Mouse (Mus musculus) bone marrow, adult 2 months (tissue): ENCODE measurements at regions not wholly inside any gene's neighbourhood (a gene's known extent, or its start where the extent isn't known, plus 50 kb on each side); places are given as distances from the start of the nearest gene placed in this dataset.

ENCODE experiments used
- H3K27ac ChIP-seq: fragments of 200-500 bp; 2 replicates; pipeline ENCODE4 v1.5.1; 2012; ENCODE audit warnings: low read depth, mild to moderate bottlenecking, control low read depth, inconsistent platforms, low read length; ENCODE audit not compliant: control insufficient read depth, poor library complexity, insufficient read depth
- H3K4me1 ChIP-seq: fragments of 200-500 bp; 2 replicates; pipeline ENCODE4 v1.6.1; 2011; ENCODE audit warnings: low read length; ENCODE audit not compliant: control insufficient read depth, insufficient read depth
- H3K4me3 ChIP-seq: fragments of 200-500 bp; replicated peaks from 2 replicates; pipeline ENCODE3; 2011; ENCODE audit warnings: mild to moderate bottlenecking, low read depth, low read length, control low read depth; ENCODE audit not compliant: control insufficient read depth
- CTCF ChIP-seq: fragments of 200-500 bp; IDR thresholded peaks from 2 replicates; pipeline ENCODE4 v1.5.1; 2011; ENCODE audit warnings: low read length, control low read depth; ENCODE audit not compliant: control insufficient read depth, insufficient read depth
- POLR2A ChIP-seq: fragments of 200-500 bp; IDR thresholded peaks from 2 replicates; pipeline ENCODE4 v1.6.1; 2011; ENCODE audit warnings: low read depth, mild to moderate bottlenecking, control low read depth, low read length, borderline replicate concordance; ENCODE audit not compliant: control insufficient read depth
- whole genome bisulfite sequencing: fragments of 180-500 bp; shearing (Covaris S2); methylation state at CpG from one replicate; pipeline ENCODE4 v1.1.7; 2018; 5-methylcytosine and 5-hydroxymethylcytosine counted together

DNA sequence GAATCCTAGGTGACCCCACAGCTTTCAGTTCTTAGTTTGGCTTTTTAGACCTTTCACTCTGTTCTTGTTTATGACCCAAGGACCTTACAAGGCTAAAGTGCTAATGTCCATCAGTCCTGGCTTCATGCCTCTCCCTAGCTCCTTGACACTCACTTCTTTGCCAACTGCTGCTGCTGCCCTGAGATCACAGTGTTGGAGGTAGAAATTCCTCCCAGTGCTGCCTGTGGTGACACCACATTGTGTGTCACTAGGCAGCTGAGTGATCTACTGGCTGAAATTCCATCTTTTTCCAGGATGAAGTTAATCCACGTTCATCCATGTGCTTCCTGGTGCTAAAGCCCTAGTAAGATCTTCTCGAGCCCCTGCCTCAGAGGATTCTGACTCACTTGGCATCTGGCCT is 904.3 kb upstream of the Lrrc6 start:
- TF ChIP-seq POLR2A: no peak
- TF ChIP-seq CTCF: no peak
- WGBS: 78% methylated on average over 2 of the region's 2 CpGs
- Histone ChIP-seq H3K4me3 (no peak overlapping the region), H3K4me1 (no peaks in the 10 kb centered on the region; the same call in 1 of the 2 replicates), H3K27ac (no peak overlapping the region)

GRCm38 (mm10) chr15:67402310-67402709 is 901.6 kb upstream of the Lrrc6 start:
- no peak overlapping the region for H3K27ac ChIP-seq
- no peak overlapping the region for H3K4me3 ChIP-seq
- TF ChIP-seq POLR2A (no peak), CTCF (no peak)
- no peaks in the 10 kb centered on the region; the same call in 1 of the 2 replicates for H3K4me1 ChIP-seq

DNA sequence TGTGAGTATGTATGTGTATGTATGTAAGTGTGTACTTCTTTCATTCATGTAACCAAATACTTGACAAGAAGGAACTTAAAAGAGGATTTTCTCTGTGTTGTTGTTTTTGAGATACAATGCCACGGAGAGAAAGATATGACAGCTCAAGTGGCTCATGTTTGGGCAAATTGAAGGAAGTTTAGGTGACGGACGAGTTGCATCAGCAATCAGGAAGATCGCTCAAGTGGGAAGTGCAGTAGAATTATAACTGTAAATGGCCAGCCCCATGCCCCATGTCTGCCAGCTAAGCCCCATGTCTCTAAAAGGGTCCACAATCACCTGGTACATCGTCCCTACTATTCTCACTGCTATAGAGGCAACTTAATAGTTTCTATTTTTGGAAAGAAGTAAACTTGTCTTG is 896.6 kb upstream of the Lrrc6 start:
- TF ChIP-seq CTCF (no peak), POLR2A (no peak)
- H3K4me1 ChIP-seq: no peaks in the 10 kb centered on the region; the same call in 1 of the 2 replicates
- H3K4me3 ChIP-seq: no peak overlapping the region
- 50% methylated on average over 5 of the region's 5 CpGs for WGBS
- H3K27ac ChIP-seq: no peak overlapping the region

- Histone ChIP-seq H3K4me3 (no peak overlapping the region), H3K4me1 (no peaks in the 10 kb centered on the region; the same call in 1 of the 2 replicates), H3K27ac (no peak overlapping the region)
- WGBS: 78% methylated on average over 1 of the region's 1 CpGs
- no peak for TF ChIP-seq CTCF
- no peak for TF ChIP-seq POLR2A
These were observed 894.4 kb upstream of the Lrrc6 start for GRCm38 (mm10) chr15:67395114-67395513.

- H3K27ac ChIP-seq: no peak overlapping the region
- 86% methylated on average over 5 of the region's 5 CpGs for WGBS
- no peaks in the 10 kb centered on the region for H3K4me1 ChIP-seq
- H3K4me3 ChIP-seq: no peak overlapping the region
- TF ChIP-seq CTCF (no peak), POLR2A (no peak)
These were observed 891.2 kb upstream of the Lrrc6 start for GRCm38 (mm10) chr15:67391918-67392317.

GRCm38 (mm10) chr15:67388514-67388913 is 887.8 kb upstream of the Lrrc6 start:
- Histone ChIP-seq H3K27ac (no peak overlapping the region), H3K4me3 (no peak overlapping the region), H3K4me1 (no peaks in the 10 kb centered on the region)
- WGBS: 83% methylated on average over 8 of the region's 8 CpGs
- TF ChIP-seq CTCF: no peak
- no peak for TF ChIP-seq POLR2A

- Histone ChIP-seq H3K27ac (no peak overlapping the region), H3K4me3 (no peak overlapping the region), H3K4me1 (no peaks in the 10 kb centered on the region)
- TF ChIP-seq CTCF (no peak), POLR2A (no peak)
These were observed 886.2 kb upstream of the Lrrc6 start for GRCm38 (mm10) chr15:67386896-67387295.

GRCm38 (mm10) chr15:67373599-67373998 is 872.9 kb upstream of the Lrrc6 start:
- no peak overlapping the region for H3K27ac ChIP-seq
- TF ChIP-seq POLR2A: no peak
- no peak for TF ChIP-seq CTCF
- no peak overlapping the region for H3K4me3 ChIP-seq
- H3K4me1 ChIP-seq: no peaks in the 10 kb centered on the region
- WGBS: 84% methylated on average over 4 of the region's 4 CpGs

GRCm38 (mm10) chr15:67373030-67373429 is 872.3 kb upstream of the Lrrc6 start:
- no peaks in the 10 kb centered on the region for H3K4me1 ChIP-seq
- no peak for TF ChIP-seq CTCF
- TF ChIP-seq POLR2A: no peak
- no peak overlapping the region for H3K27ac ChIP-seq
- 83% methylated on average over 8 of the region's 8 CpGs for WGBS
- H3K4me3 ChIP-seq: no peak overlapping the region
